Mouse (Mus musculus): ENCODE data around the gene Ier3.

Ier3 gene

GRCm38 (mm10) chr17:35866911-35867890, 45.7 kb downstream of the Ier3 start:
- no peak for TF ChIP-seq GATA4 (IDR thresholded peaks at IDR 0.05; ENCODE audit: insufficient replicate concordance, low read length)

- no peak for TF ChIP-seq GATA4 (IDR thresholded peaks at IDR 0.05; ENCODE audit: insufficient replicate concordance, low read length)
Measured at GRCm38 (mm10) chr17:35868165-35868820, 46.8 kb downstream of the Ier3 start.

- no peak for TF ChIP-seq GATA4 (IDR thresholded peaks at IDR 0.05; ENCODE audit: insufficient replicate concordance, low read length)
Measured at GRCm38 (mm10) chr17:35868961-35869345, 47.5 kb downstream of the Ier3 start.

GRCm38 (mm10) chr17:35869346-35870067, 48.0 kb downstream of the Ier3 start:
- no peak for TF ChIP-seq GATA4 (IDR thresholded peaks at IDR 0.05; ENCODE audit: insufficient replicate concordance, low read length)

- no peak for TF ChIP-seq GATA4 (IDR thresholded peaks at IDR 0.05; ENCODE audit: insufficient replicate concordance, low read length)
Measured at GRCm38 (mm10) chr17:35870151-35870883, 48.8 kb downstream of the Ier3 start.

GRCm38 (mm10) chr17:35870884-35871696, 49.6 kb downstream of the Ier3 start:
- no peak for TF ChIP-seq GATA4 (IDR thresholded peaks at IDR 0.05; ENCODE audit: insufficient replicate concordance, low read length)

All from liver, adult (tissue).